Mouse (Mus musculus) myocyte (in vitro differentiated cells): ENCODE measurements around the gene Lrrc28.

ENCODE experiments used
- MAX ChIP-seq: IDR thresholded peaks from one replicate; pipeline ENCODE4 v1.6.1; 2011; ENCODE audit warnings: low read depth, mild to moderate bottlenecking, control low read depth
- MYOD1 ChIP-seq, 3 experiments: IDR thresholded peaks; one replicate each; pipeline ENCODE4 v1.6.1; 2011; ENCODE audit warnings: control low read depth in 2 of 3, low read depth in 2 of 3, mild to moderate bottlenecking in 2 of 3, moderate library complexity in 1 of 3; ENCODE audit not compliant: insufficient read length in 2 of 3, control insufficient read depth in 1 of 3
- MYOG ChIP-seq, 3 experiments: IDR thresholded peaks; one replicate each; pipeline ENCODE4 v1.6.1; 2011; ENCODE audit warnings: control low read depth in 2 of 3, low read depth in 2 of 3, mild to moderate bottlenecking in 2 of 3; ENCODE audit not compliant: insufficient read length in 2 of 3, control insufficient read depth in 1 of 3, insufficient read depth in 1 of 3
- POLR2A ChIP-seq: IDR thresholded peaks from one replicate; pipeline ENCODE4 v1.6.1; 2011; ENCODE audit warnings: low read depth, mild to moderate bottlenecking, control low read depth, moderate library complexity; ENCODE audit not compliant: insufficient read length
- POLR2AphosphoS2 ChIP-seq: IDR thresholded peaks from one replicate; pipeline ENCODE4 v1.6.1; 2011; ENCODE audit warnings: low read depth, control low read depth; ENCODE audit not compliant: insufficient read length
- SRF ChIP-seq: IDR thresholded peaks from one replicate; pipeline ENCODE4 v1.6.1; 2011; ENCODE audit warnings: low read depth; ENCODE audit not compliant: control insufficient read depth, insufficient read length
- USF1 ChIP-seq: IDR thresholded peaks from one replicate; pipeline ENCODE4 v1.6.1; 2011; ENCODE audit warnings: low read depth, mild to moderate bottlenecking, control low read depth, moderate library complexity

GRCm38 (mm10) chr7:67558230-67558629, 86.8 kb downstream of the Lrrc28 start:
- TF ChIP-seq POLR2A (no peak), MAX (no peak), POLR2AphosphoS2 (no peak), USF1 (no peak), MYOG (IDR thresholded peaks at IDR 0.05; ENCODE audit: control insufficient read depth in 1 of 3, insufficient read depth in 1 of 3, insufficient read length in 2 of 3, low read depth in 2 of 3) (no peak), MYOD1 (IDR thresholded peaks at IDR 0.05; ENCODE audit: control insufficient read depth in 1 of 3, insufficient read length in 2 of 3, low read depth in 2 of 3) (no peak), SRF (no peak)
